Mouse (Mus musculus) spleen, adult 2 months (tissue): ENCODE measurements around the gene Ctnna3. TPM values are rescaled to one million over a fixed set of nuclear protein-coding genes. Genes with fewer than 3 reads are reported as not detected.
"Not testable (repeated sequence)": the region's sequence is repeated elsewhere in the genome, so short reads cannot be mapped to it uniquely, and the experiment has no call there.

Experiments used
- DNase-seq, 2 experiments: peaks; one replicate each; pipeline versions ENCODE4 v3.0.0 to v3.0.0-alpha.2; 2012 to 2021; ENCODE audit warnings: low spot score in 2 of 2, low read depth in 1 of 2
- H3K27ac ChIP-seq: fragments of 200-500 bp; 2 replicates; pipeline ENCODE4 v1.5.1; 2012; ENCODE audit warnings: low read length, inconsistent platforms; ENCODE audit not compliant: insufficient read depth
- H3K27me3 ChIP-seq: fragments of 200-500 bp; 2 replicates; pipeline ENCODE4 v1.6.1; 2012; ENCODE audit warnings: mild to moderate bottlenecking, moderate library complexity, low read length, inconsistent platforms; ENCODE audit not compliant: control insufficient read depth, insufficient read depth
- H3K36me3 ChIP-seq: fragments of 200-500 bp; 2 replicates; pipeline ENCODE4 v1.6.1; 2012; ENCODE audit warnings: mild to moderate bottlenecking, low read length, inconsistent platforms; ENCODE audit not compliant: control insufficient read depth, insufficient read depth
- H3K4me1 ChIP-seq: fragments of 200-500 bp; 2 replicates; pipeline ENCODE4 v1.6.1; 2011; ENCODE audit warnings: inconsistent platforms; ENCODE audit not compliant: control insufficient read depth, insufficient read depth, insufficient read length
- H3K4me3 ChIP-seq: fragments of 200-500 bp; 2 replicates; pipeline ENCODE4 v1.5.1; 2011; ENCODE audit warnings: mild to moderate bottlenecking, inconsistent platforms; ENCODE audit not compliant: insufficient read depth, insufficient read length; ENCODE audit errors: extremely low read depth
- CTCF ChIP-seq: fragments of 200-500 bp; IDR thresholded peaks from 2 replicates; pipeline ENCODE4 v1.5.1; 2011; ENCODE audit warnings: mild to moderate bottlenecking, inconsistent platforms; ENCODE audit not compliant: insufficient read depth, insufficient read length, insufficient replicate concordance; ENCODE audit errors: extremely low read depth
- POLR2A ChIP-seq: fragments of 200-500 bp; IDR thresholded peaks from 2 replicates; pipeline ENCODE4 v1.6.1; 2011; ENCODE audit warnings: low read depth, low read length, inconsistent platforms
- WGBS: fragments of 180-500 bp; shearing (Covaris S2); methylation state at CpG from one replicate; pipeline ENCODE4 v1.1.7; 2018; 5-methylcytosine and 5-hydroxymethylcytosine counted together
- polyA plus RNA-seq: library from polyadenylated mRNA; depleted of rRNA; stranded (reverse); fragments of >200 nt; gene quantifications from 2 replicates; pipeline ENCODE4 v1.2.3, GENCODE M21; 2012

The Ctnna3 gene
- polyA plus RNA-seq, 1 experiment = 0.07 TPM

DNA sequence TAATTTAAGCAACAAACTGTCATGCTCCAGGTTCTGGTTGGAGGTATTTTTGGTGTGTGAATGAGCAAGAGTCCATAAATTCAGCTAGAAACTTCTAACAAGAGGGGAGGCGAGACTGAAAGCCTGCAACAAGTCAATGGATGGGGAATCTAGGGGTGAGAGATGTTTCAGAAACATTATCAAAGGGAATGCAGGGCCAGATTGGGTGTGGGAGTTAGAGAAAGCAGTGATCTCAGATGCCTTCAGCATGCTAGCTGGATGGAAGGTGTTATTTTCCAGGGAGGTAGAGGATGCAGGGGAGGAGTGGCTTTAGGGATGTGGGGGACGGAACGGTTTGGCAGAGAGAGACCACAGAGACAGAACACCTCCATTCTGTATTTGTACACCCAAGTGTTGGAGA lies 785.7 kb downstream of the Ctnna3 start:
- Histone ChIP-seq H3K4me1 (no peaks in the 10 kb centered on the region), H3K4me3 (no peak overlapping the region), H3K27me3 (no peaks in the 10 kb centered on the region), H3K27ac (no peak overlapping the region), H3K36me3 (no peaks in the 10 kb centered on the region)
- TF ChIP-seq CTCF (no peak), POLR2A (no peak)
- DNase-seq = no peak
- 73% methylated on average over 3 of the region's 3 CpGs for WGBS

DNA sequence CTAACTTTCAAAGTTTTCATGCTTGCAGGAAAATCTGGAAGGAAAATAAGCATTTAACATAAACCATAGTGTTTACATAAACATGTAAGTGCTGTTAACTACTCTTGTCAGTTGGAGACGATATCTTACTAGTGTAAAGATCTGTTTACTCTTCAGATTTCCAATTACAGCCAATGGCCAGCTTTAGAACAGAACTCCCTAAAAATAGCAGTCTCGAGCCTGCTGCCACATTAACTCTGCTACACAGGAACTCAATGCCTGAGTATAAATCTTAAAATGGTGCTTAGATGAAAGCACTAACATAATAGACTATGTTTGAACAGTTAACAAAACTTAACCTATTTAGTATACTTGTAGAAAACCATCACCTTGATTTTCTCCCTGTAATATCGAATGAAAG lies 793.1 kb downstream of the Ctnna3 start:
- WGBS = 65% methylated on average over 3 of the region's 3 CpGs

DNA sequence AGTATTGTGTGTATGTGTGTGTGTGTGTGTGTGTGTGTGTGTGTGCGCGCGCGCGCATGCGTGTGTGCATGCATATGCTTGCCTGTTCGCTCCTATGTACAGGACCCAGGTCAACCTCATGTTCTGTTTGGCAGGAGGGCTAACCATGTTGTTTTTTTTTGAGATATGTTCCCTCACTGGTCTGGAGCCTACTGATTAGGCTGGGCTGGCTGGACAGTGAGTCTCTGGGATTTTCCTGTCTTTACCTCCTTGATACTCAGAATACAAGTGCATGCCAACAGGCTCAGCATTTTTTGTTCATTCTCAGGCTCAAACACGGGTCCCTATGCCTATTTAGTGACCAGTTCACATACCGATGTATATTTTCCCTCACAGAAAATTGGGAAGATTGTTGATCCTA lies 794.1 kb downstream of the Ctnna3 start:
- Histone ChIP-seq H3K27me3 (no peaks in the 10 kb centered on the region), H3K4me3 (no peak overlapping the region), H3K27ac (no peak overlapping the region), H3K4me1 (no peaks in the 10 kb centered on the region), H3K36me3 (no peaks in the 10 kb centered on the region)
- 90% methylated on average over 9 of the region's 9 CpGs for WGBS
- DNase-seq = no peak
- TF ChIP-seq CTCF = no peak
- no peak for TF ChIP-seq POLR2A

More for the DNA sequence above, 793.1 kb downstream of the Ctnna3 start:
- TF ChIP-seq CTCF (no peak), POLR2A (no peak)
- H3K27me3 ChIP-seq = no peaks in the 10 kb centered on the region
- H3K4me1 ChIP-seq = no peaks in the 10 kb centered on the region
- no peak for DNase-seq
- no peak overlapping the region for H3K27ac ChIP-seq
- no peaks in the 10 kb centered on the region for H3K36me3 ChIP-seq
- no peak overlapping the region for H3K4me3 ChIP-seq

DNA sequence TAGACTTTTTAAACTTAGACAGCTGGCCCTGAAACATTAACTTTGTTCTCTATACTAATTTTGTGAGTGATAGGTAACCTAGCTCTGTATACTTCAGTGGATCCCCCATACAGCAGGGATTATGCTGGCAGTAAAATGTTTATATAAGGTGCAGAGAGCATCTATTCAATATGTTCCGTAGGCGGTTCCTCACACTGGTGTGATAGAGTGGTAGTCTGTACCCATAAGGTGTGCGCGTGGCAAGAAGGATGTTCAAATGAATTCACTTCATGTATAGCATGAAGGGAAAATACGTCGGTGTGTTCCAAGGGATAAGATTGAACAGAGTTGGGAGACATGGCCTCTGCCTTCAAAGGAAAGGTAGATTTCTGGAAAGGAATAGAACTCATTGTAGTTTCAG lies 794.5 kb downstream of the Ctnna3 start:
- Histone ChIP-seq H3K36me3 (no peaks in the 10 kb centered on the region), H3K4me1 (no peaks in the 10 kb centered on the region), H3K27me3 (no peaks in the 10 kb centered on the region), H3K27ac (no peak overlapping the region), H3K4me3 (no peak overlapping the region)
- TF ChIP-seq CTCF = no peak
- TF ChIP-seq POLR2A = no peak
- 97% methylated on average over 6 of the region's 6 CpGs for WGBS
- no peak for DNase-seq

DNA sequence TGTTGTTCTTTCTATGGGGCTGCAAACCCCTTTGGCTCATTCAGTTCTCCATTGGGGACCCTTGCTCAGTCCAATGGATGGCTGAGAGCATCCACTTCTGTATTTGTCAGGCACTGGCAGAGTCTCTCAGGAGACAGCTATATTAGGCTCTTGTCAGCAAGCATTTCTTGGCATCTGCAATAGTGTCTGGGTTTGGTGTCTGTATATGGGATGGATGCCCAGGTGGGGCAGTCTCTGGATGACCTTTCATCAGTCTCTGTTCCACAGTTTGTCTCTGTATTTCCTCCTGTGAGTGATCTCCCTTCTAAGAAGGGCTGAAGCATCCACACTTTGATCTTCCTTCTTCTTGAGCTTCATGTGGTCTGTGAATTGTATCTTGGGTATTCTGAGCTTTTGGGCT lies 795.9 kb downstream of the Ctnna3 start:
- not testable (repeated sequence) for DNase-seq, H3K36me3 ChIP-seq, H3K27ac ChIP-seq, H3K4me1 ChIP-seq, H3K4me3 ChIP-seq, H3K27me3 ChIP-seq

DNA sequence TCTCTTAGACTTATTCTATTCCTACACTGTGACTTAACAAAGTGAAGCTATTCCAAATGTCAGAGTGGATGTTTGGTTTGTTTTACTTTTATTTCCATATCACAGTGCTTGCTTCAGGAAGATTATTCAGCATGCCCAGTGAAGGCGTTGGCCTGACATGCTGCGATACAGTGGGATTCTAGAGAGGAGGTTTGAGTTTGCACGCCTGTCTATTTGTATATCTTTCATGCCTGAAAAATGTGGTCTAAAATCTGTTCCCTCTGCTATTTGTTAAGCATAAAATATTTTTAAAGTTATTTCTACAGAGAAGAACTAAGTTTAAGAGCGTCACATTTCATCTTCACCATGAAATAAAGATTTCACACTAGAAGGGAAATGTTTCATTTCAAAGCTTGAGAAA lies 813.5 kb downstream of the Ctnna3 start:
- WGBS = 89% methylated on average over 4 of the region's 4 CpGs
- Histone ChIP-seq H3K36me3 (no peaks in the 10 kb centered on the region), H3K27me3 (no peaks in the 10 kb centered on the region), H3K4me3 (no peak overlapping the region), H3K4me1 (no peaks in the 10 kb centered on the region), H3K27ac (no peak overlapping the region)
- DNase-seq = no peak
- no peak for TF ChIP-seq POLR2A
- no peak for TF ChIP-seq CTCF

DNA sequence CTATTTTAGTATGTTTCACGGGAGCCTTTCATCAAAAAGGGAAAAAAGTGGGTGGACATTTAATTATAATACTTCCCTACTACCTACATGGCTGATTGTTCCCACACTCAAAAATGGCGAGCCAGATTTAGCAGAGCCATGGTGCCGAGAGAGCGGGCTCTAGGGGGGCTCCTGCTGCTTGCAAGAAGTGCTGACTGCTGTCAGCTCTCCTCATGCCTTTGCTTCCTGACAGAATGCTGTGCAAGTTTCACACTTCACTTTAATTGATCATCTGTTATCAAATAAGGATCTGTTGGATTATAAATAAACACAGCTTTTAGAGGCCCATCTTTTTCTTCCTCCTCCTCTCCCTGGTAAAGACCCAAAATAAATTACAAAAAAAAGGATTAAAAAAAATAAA lies 838.3 kb downstream of the Ctnna3 start:
- DNase-seq = no peak
- Histone ChIP-seq H3K4me3 (no peak overlapping the region), H3K4me1 (no peaks in the 10 kb centered on the region), H3K36me3 (no peaks in the 10 kb centered on the region), H3K27me3 (no peaks in the 10 kb centered on the region; the same call in 1 of the 2 replicates), H3K27ac (no peak overlapping the region)
- WGBS = 84% methylated on average over 4 of the region's 4 CpGs
- TF ChIP-seq CTCF = no peak
- TF ChIP-seq POLR2A = no peak

DNA sequence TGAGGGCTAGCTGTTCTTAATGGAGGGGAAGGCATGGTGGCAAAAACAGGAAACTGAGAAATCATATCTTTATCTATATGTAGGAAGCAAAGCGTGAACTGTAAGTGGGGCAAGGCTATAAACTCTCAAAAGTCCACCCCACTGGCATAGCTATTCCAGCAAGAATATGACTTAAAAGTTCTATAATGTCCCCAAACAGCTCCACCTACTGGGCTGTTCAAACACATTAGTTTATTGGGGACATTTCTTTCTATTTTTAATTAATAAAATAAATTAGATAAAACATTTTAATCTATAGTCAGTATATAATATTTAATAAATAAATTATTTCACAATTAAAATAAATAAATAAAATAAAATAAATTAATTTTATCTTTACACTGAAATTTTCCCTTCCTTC lies 845.2 kb downstream of the Ctnna3 start:
- TF ChIP-seq POLR2A = no peak
- TF ChIP-seq CTCF = no peak
- Histone ChIP-seq H3K4me1 (no peaks in the 10 kb centered on the region), H3K27me3 (no peaks in the 10 kb centered on the region; the same call in 1 of the 2 replicates), H3K4me3 (no peak overlapping the region), H3K36me3 (no peaks in the 10 kb centered on the region), H3K27ac (no peak overlapping the region)
- DNase-seq = no peak
- WGBS = 64% methylated on average over 1 of the region's 1 CpGs
